Mouse (Mus musculus) spleen, adult 2 months (tissue): ENCODE results near the gene Syne3. TPM values are rescaled to one million over a fixed set of nuclear protein-coding genes. Genes with fewer than 3 reads are reported as not detected.

ENCODE experiments used
- DNase-seq, 2 experiments: peaks; one replicate each; pipeline versions ENCODE4 v3.0.0 to v3.0.0-alpha.2; 2012 to 2021; ENCODE audit warnings: low spot score in 2 of 2, low read depth in 1 of 2
- H3K27ac ChIP-seq: fragments of 200-500 bp; 2 replicates; pipeline ENCODE4 v1.5.1; 2012; ENCODE audit warnings: low read length, inconsistent platforms; ENCODE audit not compliant: insufficient read depth
- H3K27me3 ChIP-seq: fragments of 200-500 bp; 2 replicates; pipeline ENCODE4 v1.6.1; 2012; ENCODE audit warnings: mild to moderate bottlenecking, moderate library complexity, low read length, inconsistent platforms; ENCODE audit not compliant: control insufficient read depth, insufficient read depth
- H3K36me3 ChIP-seq: fragments of 200-500 bp; 2 replicates; pipeline ENCODE4 v1.6.1; 2012; ENCODE audit warnings: mild to moderate bottlenecking, low read length, inconsistent platforms; ENCODE audit not compliant: control insufficient read depth, insufficient read depth
- H3K4me1 ChIP-seq: fragments of 200-500 bp; 2 replicates; pipeline ENCODE4 v1.6.1; 2011; ENCODE audit warnings: inconsistent platforms; ENCODE audit not compliant: control insufficient read depth, insufficient read depth, insufficient read length
- H3K4me3 ChIP-seq: fragments of 200-500 bp; 2 replicates; pipeline ENCODE4 v1.5.1; 2011; ENCODE audit warnings: mild to moderate bottlenecking, inconsistent platforms; ENCODE audit not compliant: insufficient read depth, insufficient read length; ENCODE audit errors: extremely low read depth
- CTCF ChIP-seq: fragments of 200-500 bp; IDR thresholded peaks from 2 replicates; pipeline ENCODE4 v1.5.1; 2011; ENCODE audit warnings: mild to moderate bottlenecking, inconsistent platforms; ENCODE audit not compliant: insufficient read depth, insufficient read length, insufficient replicate concordance; ENCODE audit errors: extremely low read depth
- POLR2A ChIP-seq: fragments of 200-500 bp; IDR thresholded peaks from 2 replicates; pipeline ENCODE4 v1.6.1; 2011; ENCODE audit warnings: low read depth, low read length, inconsistent platforms
- WGBS: fragments of 180-500 bp; shearing (Covaris S2); methylation state at CpG from one replicate; pipeline ENCODE4 v1.1.7; 2018; 5-methylcytosine and 5-hydroxymethylcytosine counted together
- polyA plus RNA-seq: library from polyadenylated mRNA; depleted of rRNA; stranded (reverse); fragments of >200 nt; gene quantifications from 2 replicates; pipeline ENCODE4 v1.2.3, GENCODE M21; 2012

Gene Syne3
- polyA plus RNA-seq, 1 experiment, result 5.4 TPM

- 32% methylated on average over 15 of the region's 15 CpGs for WGBS
These were observed 101.4 kb downstream of the Syne3 start for GRCm38 (mm10) chr12:104908024-104908781.

GRCm38 (mm10) chr12:104907133-104907532 lies 102.5 kb downstream of the Syne3 start:
- H3K36me3 ChIP-seq, result no peaks in the 10 kb centered on the region
- no peaks in the 10 kb centered on the region for H3K27me3 ChIP-seq
- H3K27ac ChIP-seq, result no peak overlapping the region
- WGBS, result 89% methylated on average over 2 of the region's 2 CpGs
- no peaks in the 10 kb centered on the region; the same call in 1 of the 2 replicates for H3K4me1 ChIP-seq
- TF ChIP-seq CTCF, result no peak
- no peak for TF ChIP-seq POLR2A
- H3K4me3 ChIP-seq, result no peak overlapping the region
- DNase-seq, result no peak

More at GRCm38 (mm10) chr12:104908024-104908781, 101.4 kb downstream of the Syne3 start:
- DNase-seq, result no peak
- H3K27ac ChIP-seq, result no peak overlapping the region
- no peak overlapping the region; the same call in 1 of the 2 replicates for H3K4me3 ChIP-seq
- TF ChIP-seq CTCF (no peak), POLR2A (no peak)
- H3K27me3 ChIP-seq, result no peaks in the 10 kb centered on the region
- no peaks in the 10 kb centered on the region for H3K36me3 ChIP-seq
- H3K4me1 ChIP-seq, result no peaks in the 10 kb centered on the region; the same call in 1 of the 2 replicates

- WGBS, result 21% methylated on average over 5 of the region's 5 CpGs
- peak overlapping the region; percentile 55 for H3K27ac ChIP-seq
- H3K27me3 ChIP-seq, result no peaks in the 10 kb centered on the region
- no peaks in the 10 kb centered on the region for H3K36me3 ChIP-seq
- no peak overlapping the region for H3K4me3 ChIP-seq
- H3K4me1 ChIP-seq, result no peaks in the 10 kb centered on the region; the same call in 1 of the 2 replicates
- no peak for TF ChIP-seq POLR2A
- no peak for TF ChIP-seq CTCF
- peak; percentile 7 to 25 for DNase-seq
These were observed 105.5 kb downstream of the Syne3 start for GRCm38 (mm10) chr12:104904138-104904537.

GRCm38 (mm10) chr12:104902392-104903053 lies 107.1 kb downstream of the Syne3 start:
- H3K4me1 ChIP-seq, result no peaks in the 10 kb centered on the region; the same call in 1 of the 2 replicates
- 89% methylated on average over 13 of the region's 13 CpGs for WGBS
- TF ChIP-seq POLR2A (no peak), CTCF (no peak)
- no peaks in the 10 kb centered on the region for H3K36me3 ChIP-seq
- no peaks in the 10 kb centered on the region for H3K27me3 ChIP-seq
- no peak overlapping the region for H3K27ac ChIP-seq
- no peak overlapping the region for H3K4me3 ChIP-seq
- no peak for DNase-seq

GRCm38 (mm10) chr12:104901320-104901719 lies 108.3 kb downstream of the Syne3 start:
- H3K4me1 ChIP-seq, result no peaks in the 10 kb centered on the region; the same call in 1 of the 2 replicates
- DNase-seq, result no peak
- H3K36me3 ChIP-seq, result no peaks in the 10 kb centered on the region
- no peaks in the 10 kb centered on the region for H3K27me3 ChIP-seq
- 80% methylated on average over 8 of the region's 8 CpGs for WGBS
- no peak overlapping the region for H3K4me3 ChIP-seq
- no peak overlapping the region for H3K27ac ChIP-seq
- no peak for TF ChIP-seq POLR2A
- no peak for TF ChIP-seq CTCF

GRCm38 (mm10) chr12:104899835-104900234 lies 109.8 kb downstream of the Syne3 start:
- Histone ChIP-seq H3K4me3 (no peak overlapping the region), H3K36me3 (no peaks in the 10 kb centered on the region), H3K27ac (no peak overlapping the region), H3K27me3 (no peaks in the 10 kb centered on the region), H3K4me1 (no peaks in the 10 kb centered on the region; the same call in 1 of the 2 replicates)
- TF ChIP-seq CTCF (no peak), POLR2A (no peak)
- 83% methylated on average over 3 of the region's 3 CpGs for WGBS
- no peak for DNase-seq
